Mouse (Mus musculus): ENCODE results near the gene Cd79a. TPM values are rescaled to one million over a fixed set of nuclear protein-coding genes. Genes with fewer than 3 reads are reported as not detected.

Cd79a gene
- polyA plus RNA-seq (2012; rRNA removed): 2.0 and 27.1 TPM in 2 replicates

DNA sequence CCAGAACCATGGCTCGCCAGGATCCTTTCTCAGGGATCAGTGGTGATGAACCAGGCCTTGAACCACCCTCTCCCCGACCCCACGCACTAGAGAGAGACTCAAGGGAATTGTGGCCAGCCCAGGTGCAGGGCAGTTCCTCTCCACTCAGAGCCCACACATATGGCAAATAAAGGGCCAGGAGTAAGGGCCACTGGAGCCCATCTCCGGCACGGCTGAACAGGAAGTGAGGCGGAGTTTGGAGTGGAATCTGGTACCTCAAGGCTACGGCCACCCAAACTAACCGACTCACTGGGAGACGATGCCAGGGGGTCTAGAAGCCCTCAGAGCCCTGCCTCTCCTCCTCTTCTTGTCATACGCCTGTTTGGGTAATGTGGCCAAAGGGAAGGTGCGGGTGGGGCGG, at the start of gene Cd79a:
Cd79a (plus strand) TSS at position 158 of the 400 bp plus-strand sequence.
- DNase-seq: no peak
- Histone ChIP-seq H3K4me1 (ENCODE audit: control insufficient read depth, insufficient read depth, low read length) (no peaks in the 10 kb centered on the region), H3K4me3 (ENCODE audit: insufficient read depth, low read depth, low read length) (no peak within 1 kb of the TSS), H3K27me3 (replicated peaks; ENCODE audit: control insufficient read depth, insufficient read depth, low read length) (no peaks in the 10 kb centered on the region), H3K36me3 (ENCODE audit: control insufficient read depth, insufficient read depth, low read length) (no peaks in the 10 kb centered on the region), H3K27ac (ENCODE audit: insufficient read depth, low read depth, low read length) (no peak within 1 kb of the TSS)
- 66% methylated on average over 12 of the region's 12 CpGs for WGBS
- TF ChIP-seq CTCF (conservative IDR thresholded peaks at IDR 0.05; ENCODE audit: insufficient read depth, insufficient read length, low read depth, low read length) (no peak), POLR2A (IDR thresholded peaks at IDR 0.05; ENCODE audit: low read depth, low read length) (no peak)

DNA sequence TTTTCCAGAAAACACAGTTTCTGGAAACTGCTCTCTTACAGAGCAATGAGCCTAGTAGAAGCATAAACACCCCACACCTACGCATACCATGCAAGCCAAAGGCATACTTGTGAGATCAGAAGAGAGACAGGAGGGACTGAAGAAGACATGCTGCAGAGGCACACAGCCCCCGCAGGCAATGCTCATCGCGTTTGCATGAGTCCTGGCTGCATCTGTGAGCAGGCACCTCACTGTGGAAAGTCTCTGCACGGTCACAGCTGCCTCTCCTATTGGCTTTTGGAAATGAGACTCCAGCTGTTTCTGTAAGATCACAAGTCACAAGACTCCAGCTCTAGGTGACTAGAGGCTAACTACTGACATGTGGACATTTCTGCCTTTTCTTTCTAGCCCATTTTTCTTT, 47.0 kb upstream of the Cd79a start:
- Histone ChIP-seq H3K4me1 (ENCODE audit: control insufficient read depth, insufficient read depth, low read length) (peaks cover 2% of the 10 kb centered on the region; the same call in 1 of the 2 replicates), H3K36me3 (ENCODE audit: control insufficient read depth, insufficient read depth, low read length) (no peaks in the 10 kb centered on the region), H3K4me3 (ENCODE audit: insufficient read depth, low read depth, low read length) (no peak overlapping the region), H3K27ac (ENCODE audit: insufficient read depth, low read depth, low read length) (no peak overlapping the region), H3K27me3 (replicated peaks; ENCODE audit: control insufficient read depth, insufficient read depth, low read length) (no peaks in the 10 kb centered on the region)
- DNase-seq: no peak
- TF ChIP-seq POLR2A (IDR thresholded peaks at IDR 0.05; ENCODE audit: low read depth, low read length) (no peak), CTCF (conservative IDR thresholded peaks at IDR 0.05; ENCODE audit: insufficient read depth, insufficient read length, low read depth, low read length) (no peak)
- 28% methylated on average over 5 of the region's 5 CpGs for WGBS

DNA sequence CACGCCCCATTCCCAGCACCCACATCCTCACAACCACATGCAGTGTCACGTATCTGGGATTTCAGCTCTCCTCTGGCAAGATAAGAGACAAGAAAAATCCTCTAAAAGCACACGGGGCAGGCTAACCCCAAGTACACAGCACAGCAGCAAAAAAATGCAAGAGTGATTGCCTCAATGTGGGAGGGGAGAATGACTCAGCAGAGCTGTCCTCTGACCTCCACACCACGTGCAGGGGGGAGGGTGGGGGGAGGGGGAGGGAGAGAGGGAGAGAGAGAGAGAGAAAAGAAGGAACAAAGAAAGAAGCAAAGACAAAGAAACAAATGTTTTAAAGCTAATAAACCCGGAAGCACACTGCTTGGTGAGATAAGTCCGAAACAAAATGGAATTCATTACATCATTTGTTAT, 46.3 kb upstream of the Cd79a start:
- 36% methylated on average over 6 of the region's 6 CpGs for WGBS
- no peaks in the 10 kb centered on the region for H3K27me3 ChIP-seq (replicated peaks; ENCODE audit: control insufficient read depth, insufficient read depth, low read length)
- no peak for DNase-seq
- no peaks in the 10 kb centered on the region for H3K36me3 ChIP-seq (ENCODE audit: control insufficient read depth, insufficient read depth, low read length)
- peaks cover 2% of the 10 kb centered on the region; the same call in 1 of the 2 replicates for H3K4me1 ChIP-seq (ENCODE audit: control insufficient read depth, insufficient read depth, low read length)
- H3K27ac ChIP-seq (ENCODE audit: insufficient read depth, low read depth, low read length): no peak overlapping the region
- TF ChIP-seq CTCF (conservative IDR thresholded peaks at IDR 0.05; ENCODE audit: insufficient read depth, insufficient read length, low read depth, low read length) (no peak), POLR2A (IDR thresholded peaks at IDR 0.05; ENCODE audit: low read depth, low read length) (no peak)
- no peak overlapping the region for H3K4me3 ChIP-seq (ENCODE audit: insufficient read depth, low read depth, low read length)

- no peak overlapping the region for H3K27ac ChIP-seq (ENCODE audit: insufficient read depth, low read depth, low read length)
- DNase-seq: no peak
- no peaks in the 10 kb centered on the region for H3K27me3 ChIP-seq (replicated peaks; ENCODE audit: control insufficient read depth, insufficient read depth, low read length)
- TF ChIP-seq POLR2A (IDR thresholded peaks at IDR 0.05; ENCODE audit: low read depth, low read length) (no peak), CTCF (conservative IDR thresholded peaks at IDR 0.05; ENCODE audit: insufficient read depth, insufficient read length, low read depth, low read length) (no peak)
- H3K4me1 ChIP-seq (ENCODE audit: control insufficient read depth, insufficient read depth, low read length): peaks cover 2% of the 10 kb centered on the region; the same call in 1 of the 2 replicates
- H3K4me3 ChIP-seq (ENCODE audit: insufficient read depth, low read depth, low read length): no peak overlapping the region
- H3K36me3 ChIP-seq (ENCODE audit: control insufficient read depth, insufficient read depth, low read length): no peaks in the 10 kb centered on the region
- WGBS: 76% methylated on average over 5 of the region's 5 CpGs
Observed at GRCm38 (mm10) chr7:24851596-24852325, 45.4 kb upstream of the Cd79a start.

- no peak for TF ChIP-seq POLR2A (IDR thresholded peaks at IDR 0.05; ENCODE audit: low read depth, low read length)
- no peak for TF ChIP-seq CTCF (conservative IDR thresholded peaks at IDR 0.05; ENCODE audit: insufficient read depth, insufficient read length, low read depth, low read length)
- H3K4me3 ChIP-seq (ENCODE audit: insufficient read depth, low read depth, low read length): no peak overlapping the region
- H3K4me1 ChIP-seq (ENCODE audit: control insufficient read depth, insufficient read depth, low read length): peaks cover 2% of the 10 kb centered on the region; the same call in 1 of the 2 replicates
- no peak overlapping the region for H3K27ac ChIP-seq (ENCODE audit: insufficient read depth, low read depth, low read length)
- no peaks in the 10 kb centered on the region for H3K27me3 ChIP-seq (replicated peaks; ENCODE audit: control insufficient read depth, insufficient read depth, low read length)
- H3K36me3 ChIP-seq (ENCODE audit: control insufficient read depth, insufficient read depth, low read length): no peaks in the 10 kb centered on the region
- 58% methylated on average over 8 of the region's 8 CpGs for WGBS
- DNase-seq: no peak
Observed at GRCm38 (mm10) chr7:24852557-24853232, 44.5 kb upstream of the Cd79a start.

DNA sequence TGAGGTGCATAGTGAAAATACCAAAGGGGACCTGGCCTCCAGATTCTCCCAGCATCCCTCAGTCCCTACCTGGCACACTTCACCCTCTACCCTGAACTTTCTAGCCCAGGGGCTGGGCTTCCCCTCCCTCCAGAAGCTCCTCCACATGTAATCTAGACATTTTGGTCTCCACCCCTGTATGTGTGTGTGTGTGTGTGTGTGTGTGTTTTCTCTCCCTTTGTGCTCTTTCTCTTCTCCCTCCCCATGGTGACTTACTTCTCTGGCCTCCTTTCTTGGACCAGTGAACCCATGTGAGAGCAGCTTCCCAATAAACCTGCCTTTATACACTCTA, 44.0 kb upstream of the Cd79a start:
- no peak for DNase-seq
- H3K4me3 ChIP-seq (ENCODE audit: insufficient read depth, low read depth, low read length): no peak overlapping the region

DNA sequence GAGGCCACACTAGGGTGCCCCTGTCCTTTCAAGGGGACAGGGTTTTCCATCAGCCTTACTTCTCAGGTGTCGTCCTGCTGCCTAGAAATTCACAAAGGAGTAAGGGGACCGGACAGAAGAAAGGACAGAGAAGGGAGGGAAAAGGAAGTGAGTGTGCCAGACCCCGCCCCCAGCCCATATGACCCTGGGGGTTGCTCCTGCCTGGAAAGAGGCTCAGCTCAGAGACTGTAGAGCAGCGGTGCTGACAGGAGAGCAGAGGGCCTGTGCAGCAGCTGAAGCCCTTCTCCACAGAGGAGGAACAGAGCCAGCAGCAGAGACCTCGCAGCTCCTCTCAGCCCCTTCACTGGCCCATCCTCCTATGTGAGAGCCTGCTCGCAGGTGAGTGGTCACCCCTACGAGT, 43.5 kb upstream of the Cd79a start:
- no peak for TF ChIP-seq POLR2A (IDR thresholded peaks at IDR 0.05; ENCODE audit: low read depth, low read length)
- no peak for TF ChIP-seq CTCF (conservative IDR thresholded peaks at IDR 0.05; ENCODE audit: insufficient read depth, insufficient read length, low read depth, low read length)
- 39% methylated on average over 7 of the region's 7 CpGs for WGBS
- H3K4me1 ChIP-seq (ENCODE audit: control insufficient read depth, insufficient read depth, low read length): peaks cover 2% of the 10 kb centered on the region; the same call in 1 of the 2 replicates
- no peaks in the 10 kb centered on the region for H3K36me3 ChIP-seq (ENCODE audit: control insufficient read depth, insufficient read depth, low read length)
- H3K4me3 ChIP-seq (ENCODE audit: insufficient read depth, low read depth, low read length): no peak overlapping the region
- DNase-seq: no peak
- no peaks in the 10 kb centered on the region for H3K27me3 ChIP-seq (replicated peaks; ENCODE audit: control insufficient read depth, insufficient read depth, low read length)
- H3K27ac ChIP-seq (ENCODE audit: insufficient read depth, low read depth, low read length): no peak overlapping the region

More for the DNA sequence above, 44.0 kb upstream of the Cd79a start:
- Histone ChIP-seq H3K36me3 (ENCODE audit: control insufficient read depth, insufficient read depth, low read length) (no peaks in the 10 kb centered on the region), H3K27ac (ENCODE audit: insufficient read depth, low read depth, low read length) (no peak overlapping the region), H3K27me3 (replicated peaks; ENCODE audit: control insufficient read depth, insufficient read depth, low read length) (no peaks in the 10 kb centered on the region), H3K4me1 (ENCODE audit: control insufficient read depth, insufficient read depth, low read length) (peaks cover 2% of the 10 kb centered on the region; the same call in 1 of the 2 replicates)
- TF ChIP-seq POLR2A (IDR thresholded peaks at IDR 0.05; ENCODE audit: low read depth, low read length) (no peak), CTCF (conservative IDR thresholded peaks at IDR 0.05; ENCODE audit: insufficient read depth, insufficient read length, low read depth, low read length) (no peak)

Measured in kidney, adult 2 months (tissue).